Mouse (Mus musculus) layer of hippocampus, postnatal 10 days (tissue): Measurements from ENCODE around the gene Slc43a1. TPM values are rescaled to one million over a fixed set of nuclear protein-coding genes. Genes with fewer than 3 reads are reported as not detected.
A peak's percentile ranks its signal among the peaks of the same experiment; 100 is the strongest.
"Not testable (repeated sequence)": the region's sequence is repeated elsewhere in the genome, so short reads cannot be mapped to it uniquely, and the experiment has no call there.

Experiments used
- DNase-seq, 2 experiments: peaks; one replicate each; pipeline ENCODE4 v3.0.0; 2021; ENCODE audit warnings: low spot score in 2 of 2
- long read RNA-seq: library from polyadenylated mRNA; stranded (forward); transcript quantifications from one replicate; pipeline ENCODE4 v2.0.0, GENCODE M21; 2023
- total RNA-seq, 2 experiments: library from RNA; stranded (reverse); gene quantifications; 2 replicates each; pipeline ENCODE4 v1.2.3; 2021

Slc43a1 gene
- total RNA-seq, result under 1 TPM; 0.27 to 0.75 TPM
- long read RNA-seq, result 0 reads

DNA sequence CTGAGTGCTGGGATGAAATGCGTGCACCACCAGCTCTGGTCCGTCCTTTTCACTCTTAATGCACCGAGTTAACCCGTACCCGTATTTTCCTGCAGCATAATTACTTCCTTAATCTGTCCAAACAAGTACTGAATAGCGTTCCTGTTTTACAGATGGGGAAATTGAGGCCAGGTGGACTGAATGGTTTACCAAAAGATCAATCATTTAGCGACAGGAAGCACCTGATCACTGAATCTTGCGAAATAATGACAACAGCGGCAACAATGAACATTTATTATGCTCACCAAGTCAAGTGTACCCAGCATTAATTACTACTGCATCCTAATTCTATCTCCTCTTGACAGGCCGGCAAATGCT, at the start of gene Slc43a1:
Gene Slc43a1 (plus strand): TSS at position 258 of the 357 bp plus-strand sequence.
- DNase-seq, result no peak

DNA sequence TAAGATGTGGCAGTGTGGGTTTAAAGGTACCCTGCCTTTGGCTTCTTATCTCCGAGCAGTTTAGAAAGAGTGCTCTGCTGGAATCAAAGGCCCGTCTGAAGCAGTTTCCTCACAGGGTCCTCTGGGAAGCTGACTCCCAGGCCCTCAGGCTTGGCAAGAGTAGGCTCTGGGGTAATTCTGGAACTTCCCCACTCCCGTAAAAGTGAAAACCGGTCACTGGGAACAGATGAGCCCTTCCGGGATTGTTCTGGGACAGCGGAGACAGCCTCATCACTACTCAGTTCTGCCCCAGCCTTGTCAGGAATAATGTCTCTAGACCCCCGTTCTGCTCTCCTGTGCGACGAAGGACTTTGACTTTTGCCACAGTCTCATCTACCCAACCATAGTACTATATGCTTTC, 48.2 kb upstream of the Slc43a1 start:
- no peak for DNase-seq

DNA sequence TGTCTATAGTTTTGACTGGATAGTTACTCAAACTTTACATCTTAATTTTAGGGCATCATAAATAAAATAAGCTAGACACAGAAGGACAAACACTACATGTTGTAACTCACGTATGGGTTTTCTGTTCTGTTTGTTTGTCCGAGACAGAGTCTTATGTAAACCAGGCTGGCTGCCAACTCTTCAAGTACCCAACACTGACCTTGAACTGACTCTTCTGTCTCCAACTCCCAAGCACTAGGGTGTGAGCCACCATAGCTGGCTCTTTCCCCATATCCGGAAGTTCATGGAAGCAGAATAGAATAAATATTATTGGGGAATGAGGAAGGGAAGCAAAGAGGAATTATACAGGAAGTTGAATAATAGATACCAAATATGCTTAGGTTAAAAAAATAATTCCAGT, 46.1 kb upstream of the Slc43a1 start:
- DNase-seq, result no peak

DNA sequence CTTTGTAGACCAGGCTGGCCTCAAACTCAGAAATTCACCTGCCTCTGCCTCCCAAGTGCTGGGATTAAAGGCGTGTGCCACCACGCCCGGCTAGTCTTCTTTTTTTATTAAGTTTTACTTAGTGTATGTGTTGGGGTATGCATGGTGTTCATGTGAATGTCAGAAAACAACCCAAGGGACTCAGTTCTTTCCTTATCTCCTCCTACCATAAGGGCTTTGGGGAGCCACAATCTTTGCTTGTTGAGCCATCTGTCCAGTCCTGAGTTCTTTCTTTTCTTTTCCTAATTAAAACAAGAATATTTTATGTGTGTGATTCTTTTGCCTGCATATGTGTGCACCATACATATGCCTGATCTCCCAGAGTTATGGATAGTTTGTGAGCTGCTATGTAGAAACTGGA, 45.5 kb upstream of the Slc43a1 start:
- no peak for DNase-seq

DNA sequence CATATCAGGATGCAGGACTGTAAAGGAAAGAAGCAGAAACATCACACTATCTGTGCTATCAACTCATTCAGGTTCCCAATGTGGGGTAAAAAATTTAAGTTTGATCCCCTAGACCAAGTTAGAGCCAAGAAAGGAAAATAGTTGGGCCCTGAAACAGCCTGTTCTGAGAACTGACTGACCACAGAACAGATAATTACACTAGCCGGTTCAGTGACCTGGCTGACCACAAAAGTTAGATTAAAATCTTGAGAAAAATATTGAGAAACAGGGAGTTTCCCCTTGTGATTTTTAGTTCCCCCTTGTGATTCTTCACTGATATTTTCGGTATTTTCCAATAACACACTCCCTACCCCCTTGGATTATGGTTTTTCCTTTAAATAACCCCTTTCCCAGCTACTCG, 44.8 kb upstream of the Slc43a1 start:
- no peak for DNase-seq

DNA sequence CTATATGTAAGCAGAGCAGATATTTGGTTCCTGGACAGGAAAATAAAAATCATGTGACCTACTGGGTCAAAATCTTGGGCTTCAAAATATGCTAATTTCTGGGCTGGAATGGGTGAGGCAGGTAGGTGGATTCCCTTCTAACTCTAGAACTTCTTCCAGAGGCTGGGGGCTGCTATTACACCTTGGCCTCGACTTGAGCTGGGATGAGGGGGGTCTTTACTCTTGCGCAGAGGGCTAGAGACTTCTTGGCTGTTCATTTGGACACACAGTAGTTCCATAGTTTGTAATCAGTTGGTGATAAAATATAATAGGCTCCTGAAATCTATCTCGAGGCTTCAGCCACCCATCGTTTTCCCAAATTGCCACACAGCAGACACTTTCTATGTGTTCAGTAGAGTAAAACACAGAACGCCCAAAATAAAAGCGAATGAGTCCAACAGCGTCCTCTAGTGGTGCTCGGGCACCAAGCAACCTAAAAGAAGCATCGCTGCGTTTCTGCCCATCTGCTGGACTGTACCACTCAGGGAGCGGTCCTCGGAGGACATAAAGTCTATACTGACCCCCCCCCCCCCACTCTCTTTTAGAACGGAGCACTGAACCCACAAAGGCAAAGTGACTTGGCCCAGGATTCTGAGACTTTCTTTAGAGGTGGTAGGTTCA, 40.7 kb upstream of the Slc43a1 start:
- peak; percentile 88 to 89 for DNase-seq

DNA sequence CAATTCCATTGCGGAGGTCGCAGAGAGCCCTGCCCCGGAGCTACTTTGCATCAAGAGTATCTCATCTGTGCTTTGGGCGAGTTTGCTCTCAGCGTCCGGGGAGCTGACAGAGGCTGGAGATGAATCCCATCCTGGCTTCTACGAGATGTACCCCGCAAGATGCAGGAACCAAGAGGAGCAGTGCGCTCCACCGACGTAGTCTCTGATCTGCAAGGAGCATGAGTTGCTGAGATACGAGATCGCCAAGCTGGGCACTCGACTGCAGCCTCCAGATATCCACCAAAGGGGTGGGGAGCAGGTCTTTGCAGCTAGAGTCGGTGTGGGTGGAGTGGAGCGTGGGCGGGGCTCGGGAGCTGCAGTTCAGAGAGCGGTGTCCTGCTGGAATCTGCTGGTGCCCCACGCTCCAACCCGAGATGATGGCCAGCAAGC, 40.1 kb upstream of the Slc43a1 start, which contains the start of gene Ube2l6:
Gene Ube2l6 (plus strand): TSS at position 336 of the 429 bp plus-strand sequence.
- peak; percentile 51 to 66 for DNase-seq

DNA sequence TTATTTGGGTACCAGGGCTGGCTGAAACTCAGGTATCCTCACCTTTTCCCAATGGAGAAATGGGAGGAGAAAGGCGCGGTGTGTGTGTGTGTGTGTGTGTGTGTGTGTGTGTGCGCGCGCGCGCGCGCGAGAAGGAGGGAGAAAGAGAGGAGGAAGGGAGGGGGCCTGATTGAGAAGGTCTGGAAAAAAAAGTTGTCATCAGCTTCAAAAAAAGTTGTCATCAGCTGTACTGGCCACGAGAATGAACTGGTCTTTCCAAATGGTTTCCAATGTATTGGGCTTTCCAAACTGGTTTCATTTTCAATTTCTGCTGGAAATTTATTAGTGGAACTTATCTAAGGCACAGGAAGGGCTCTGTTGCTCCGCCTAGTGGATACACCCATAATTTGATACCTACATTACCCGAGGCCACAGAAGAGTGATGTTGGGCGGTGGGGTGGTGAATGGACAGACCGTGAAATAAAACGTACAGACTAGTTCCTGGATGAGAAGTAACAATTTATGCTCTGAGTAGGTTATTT, 39.5 kb upstream of the Slc43a1 start:
- peak; percentile 64 to 73 for DNase-seq

DNA sequence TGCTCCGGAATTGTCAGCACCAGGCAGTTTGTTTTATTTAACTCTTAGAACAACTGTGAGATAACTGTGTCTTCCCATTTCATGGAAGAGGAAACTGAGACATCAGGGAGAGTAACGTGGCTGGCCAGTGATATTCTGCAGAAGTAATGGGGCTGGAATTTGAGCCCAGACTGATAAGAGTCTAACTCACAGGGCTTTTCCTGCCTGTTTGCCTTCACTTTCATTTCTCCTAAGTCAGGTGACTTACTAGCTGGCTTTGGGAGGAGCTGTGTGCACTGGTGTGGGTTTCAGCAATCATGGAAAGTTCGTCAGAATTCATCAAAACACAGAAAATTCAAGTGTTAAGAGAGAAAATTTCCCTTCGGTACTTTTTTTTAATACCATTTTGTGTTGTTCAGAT, 38.3 kb upstream of the Slc43a1 start:
- DNase-seq, result no peak

DNA sequence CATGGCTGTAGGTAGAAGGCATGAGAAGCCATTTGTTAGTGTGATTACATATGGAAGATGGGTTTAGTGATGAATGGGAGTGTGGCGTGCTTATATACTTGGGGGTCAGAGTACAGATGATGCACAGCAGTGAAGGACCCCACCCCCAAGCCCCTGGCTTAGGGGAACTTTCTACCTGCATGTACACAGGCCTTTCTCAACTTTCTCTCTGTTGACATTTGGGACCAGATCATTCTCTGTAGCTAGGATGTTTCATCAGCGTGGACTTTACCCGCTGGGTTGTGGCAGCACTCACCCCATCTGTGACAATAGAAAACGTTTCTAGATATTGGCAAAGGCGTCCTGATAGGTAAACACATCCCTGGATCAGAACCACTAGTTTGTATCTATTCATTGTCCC, 37.4 kb upstream of the Slc43a1 start:
- DNase-seq, result not testable (repeated sequence)

DNA sequence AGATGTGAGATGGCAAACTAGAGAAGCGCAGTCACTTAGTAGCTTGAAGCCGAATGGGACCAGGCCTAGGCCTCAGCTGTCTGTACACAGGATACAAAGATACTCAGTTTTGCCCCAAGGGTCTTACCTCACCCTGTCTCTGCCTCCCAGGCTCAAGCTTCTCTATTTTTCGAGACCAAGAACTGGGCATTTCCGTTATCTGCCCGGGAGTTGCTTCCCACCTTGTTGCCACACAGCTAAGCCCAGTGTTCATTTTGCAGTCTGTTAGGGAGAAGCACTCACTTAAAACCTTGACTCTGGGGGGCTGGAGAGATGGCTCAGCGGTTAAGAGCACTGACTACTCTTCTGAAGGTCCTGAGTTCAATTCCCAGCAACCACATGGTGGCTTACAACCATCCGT, 34.7 kb upstream of the Slc43a1 start:
- no peak for DNase-seq

DNA sequence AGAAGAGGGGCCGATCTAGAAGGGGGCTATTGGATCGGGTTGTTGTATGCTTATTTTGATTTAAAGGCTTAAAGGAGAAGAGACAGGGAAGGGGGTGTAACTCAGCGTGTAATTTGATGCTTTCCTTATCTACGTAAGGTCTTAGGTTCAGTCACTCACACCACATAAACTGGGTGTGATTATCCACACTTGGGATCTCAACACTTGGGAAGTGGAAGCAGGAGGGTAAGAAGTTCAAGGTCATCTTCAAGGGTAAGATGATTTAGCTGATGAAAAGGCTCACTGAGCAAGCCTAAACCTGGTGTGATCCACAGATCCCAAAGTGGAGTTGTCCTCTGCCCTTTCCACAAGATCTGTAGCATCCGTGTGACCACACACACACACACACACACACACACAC, 32.1 kb upstream of the Slc43a1 start:
- DNase-seq, result no peak

DNA sequence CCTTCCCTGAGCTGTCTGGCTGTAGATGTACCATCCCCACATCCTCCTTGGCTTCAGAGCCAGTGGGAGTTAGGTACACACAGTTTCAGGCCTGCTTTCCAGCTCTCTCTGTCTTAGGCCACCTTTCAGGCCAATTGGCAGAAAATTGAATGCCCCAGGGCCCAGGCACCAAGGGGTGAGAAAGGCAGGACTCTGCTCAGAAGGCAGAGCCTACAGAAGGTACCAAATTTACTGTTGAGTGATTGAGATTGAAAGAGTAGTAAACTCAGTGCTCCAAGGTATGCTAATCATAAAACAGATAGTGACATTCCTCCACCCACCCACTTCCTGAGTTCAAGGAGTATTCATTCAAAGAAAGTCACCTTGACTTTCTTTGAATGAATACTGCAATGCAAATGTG, 29.3 kb upstream of the Slc43a1 start:
- DNase-seq, result no peak

DNA sequence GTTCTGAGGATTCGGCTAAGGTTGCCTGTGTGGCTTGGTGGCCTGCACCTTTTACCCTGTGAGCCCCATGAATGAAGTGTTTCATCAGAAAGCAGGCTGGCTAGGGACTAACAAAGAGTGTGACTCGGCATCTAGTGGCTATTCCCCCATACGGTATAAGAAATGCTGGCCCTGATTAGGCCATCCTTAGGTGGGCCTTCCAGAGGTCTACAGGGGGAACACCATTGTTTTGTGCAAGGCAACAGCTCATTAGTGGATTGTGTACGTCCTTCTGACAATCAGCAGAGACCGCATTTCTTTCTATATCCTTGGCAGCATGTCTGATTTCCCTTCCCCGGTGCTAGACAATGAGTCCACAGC, 28.1 kb upstream of the Slc43a1 start:
- no peak for DNase-seq

DNA sequence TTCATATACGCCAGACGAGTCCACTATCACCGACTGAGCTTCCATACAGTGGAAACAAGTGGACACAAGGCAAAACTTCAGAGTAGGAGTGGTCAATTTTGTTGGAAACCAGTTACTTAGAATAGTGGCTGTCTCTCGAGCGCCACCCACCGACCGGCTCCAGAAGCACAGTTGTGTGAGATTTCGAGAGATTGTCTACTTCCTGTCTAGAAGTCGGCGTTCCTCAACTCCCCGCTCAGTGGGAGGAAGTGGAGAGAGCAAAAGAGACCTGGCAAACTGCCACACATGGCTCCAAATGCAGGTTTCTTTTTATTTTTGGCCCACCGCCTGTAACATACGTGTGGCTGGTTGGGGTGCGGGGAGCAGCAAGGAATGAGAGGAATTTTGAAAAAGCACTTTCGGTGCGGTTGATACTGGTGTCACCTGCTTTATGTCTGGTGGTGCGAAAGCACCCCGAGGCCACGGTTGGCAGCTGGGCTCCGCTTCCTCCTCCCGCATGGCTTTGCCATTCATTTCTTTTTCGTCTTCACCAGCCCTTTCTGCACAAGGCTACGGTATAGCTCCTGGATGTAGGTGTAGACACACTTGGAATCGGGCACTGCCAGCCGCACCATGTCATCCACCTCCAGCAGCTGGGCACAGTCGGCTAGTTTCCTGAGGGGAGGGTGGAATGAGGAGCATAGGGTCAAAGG, 27.6 kb upstream of the Slc43a1 start:
- DNase-seq, result peak; percentile 88

DNA sequence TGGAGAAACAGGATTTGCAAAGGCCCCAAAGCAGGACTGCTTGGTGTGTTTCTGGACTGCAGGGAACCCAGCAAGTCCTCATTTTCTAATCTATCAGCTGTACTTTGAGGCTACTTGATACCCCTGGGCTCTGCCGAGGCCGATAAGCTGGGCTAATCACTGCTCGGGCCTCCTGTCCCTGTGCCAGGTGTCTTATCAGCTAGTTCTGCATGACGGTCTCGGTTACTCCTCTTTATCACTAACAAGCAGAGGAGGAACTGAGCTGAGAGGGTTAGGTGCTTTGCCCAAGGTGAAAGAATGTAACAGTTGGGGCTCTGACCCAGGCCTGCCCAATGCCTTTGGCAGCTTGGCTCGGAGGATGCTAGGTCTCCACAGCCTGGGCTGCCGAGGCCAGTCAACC, 26.8 kb upstream of the Slc43a1 start:
- no peak for DNase-seq

DNA sequence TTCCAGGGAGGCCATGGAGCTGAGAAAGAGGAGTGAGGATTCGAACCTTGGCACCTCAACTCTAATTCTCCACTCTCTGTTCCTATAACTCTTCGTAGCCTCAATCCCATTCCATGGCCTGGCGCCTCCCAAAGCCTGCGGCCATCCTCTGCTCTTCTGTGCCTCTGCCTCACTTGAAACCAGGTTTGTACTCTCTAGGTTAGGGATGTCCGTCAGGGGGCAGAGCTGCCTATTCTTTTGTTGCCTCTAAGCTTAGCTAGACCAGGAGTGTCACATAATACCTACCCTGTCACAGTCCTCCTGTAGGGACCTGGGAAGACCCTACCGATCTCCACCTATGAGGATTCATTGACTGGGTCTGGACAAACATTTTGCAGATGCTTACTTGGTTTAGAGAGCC, 26.0 kb upstream of the Slc43a1 start:
- DNase-seq, result no peak

DNA sequence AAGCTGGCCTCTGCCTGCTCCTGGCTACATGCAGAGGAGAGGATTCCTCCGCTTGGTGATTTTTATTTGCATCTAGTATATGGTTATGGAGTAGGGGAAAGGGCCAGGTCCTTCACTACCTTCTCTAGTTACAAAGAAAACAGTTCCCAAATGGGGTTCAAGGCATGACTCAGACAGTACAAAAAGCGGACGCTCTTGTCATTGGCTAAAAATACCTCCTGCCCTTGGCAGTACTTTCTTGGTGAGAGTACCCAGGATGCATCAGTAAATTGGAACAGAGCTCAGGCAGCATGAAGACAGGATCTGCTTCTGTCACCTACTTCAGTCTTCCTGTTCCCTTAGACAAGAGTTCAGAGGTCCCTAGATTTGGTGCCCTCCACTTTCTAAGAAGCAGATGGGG, 18.8 kb upstream of the Slc43a1 start:
- DNase-seq, result no peak

DNA sequence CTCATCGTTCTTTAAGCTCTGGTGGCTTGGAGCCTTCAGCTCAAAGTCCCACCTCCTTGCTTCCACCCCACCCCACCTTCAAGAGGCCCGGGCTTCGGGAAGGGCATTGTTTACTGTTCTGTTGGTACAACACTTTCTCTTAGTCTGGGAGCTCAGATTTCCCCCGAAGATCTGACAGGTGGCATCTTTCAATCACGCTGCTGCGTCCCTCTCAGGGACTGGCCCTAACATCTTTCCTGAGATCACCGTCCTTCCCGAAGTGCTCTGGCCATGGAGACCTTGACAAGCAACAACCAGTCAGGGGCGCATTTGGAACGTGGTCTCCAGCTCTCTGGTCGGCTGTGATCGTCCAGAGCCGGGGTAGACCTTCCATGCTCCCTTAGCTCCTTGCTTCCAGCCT, 16.1 kb upstream of the Slc43a1 start, which contains the start of gene Smtnl1:
Gene Smtnl1 (minus strand): TSS at position 101 of the 400 bp plus-strand sequence.
- DNase-seq, result no peak

DNA sequence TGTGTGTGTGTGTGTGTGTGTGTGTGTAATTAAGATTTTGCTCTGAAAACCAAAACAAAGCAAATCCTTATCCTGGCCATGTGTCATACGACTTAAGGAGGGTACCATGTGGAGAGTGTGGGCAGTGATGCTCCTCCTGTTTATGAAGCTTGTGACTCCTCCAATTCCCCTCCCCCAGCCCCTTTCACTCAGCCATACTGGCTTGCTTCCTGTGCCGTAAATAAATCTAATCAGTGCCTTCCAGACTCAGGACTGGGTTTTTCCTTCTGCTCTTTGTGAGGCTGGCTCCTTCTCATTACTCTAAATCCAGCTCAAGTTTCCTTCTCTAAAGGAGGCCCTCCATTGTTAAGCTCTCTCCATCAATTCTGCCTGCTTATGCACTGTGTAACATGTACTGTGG, 15.4 kb upstream of the Slc43a1 start:
- no peak for DNase-seq

DNA sequence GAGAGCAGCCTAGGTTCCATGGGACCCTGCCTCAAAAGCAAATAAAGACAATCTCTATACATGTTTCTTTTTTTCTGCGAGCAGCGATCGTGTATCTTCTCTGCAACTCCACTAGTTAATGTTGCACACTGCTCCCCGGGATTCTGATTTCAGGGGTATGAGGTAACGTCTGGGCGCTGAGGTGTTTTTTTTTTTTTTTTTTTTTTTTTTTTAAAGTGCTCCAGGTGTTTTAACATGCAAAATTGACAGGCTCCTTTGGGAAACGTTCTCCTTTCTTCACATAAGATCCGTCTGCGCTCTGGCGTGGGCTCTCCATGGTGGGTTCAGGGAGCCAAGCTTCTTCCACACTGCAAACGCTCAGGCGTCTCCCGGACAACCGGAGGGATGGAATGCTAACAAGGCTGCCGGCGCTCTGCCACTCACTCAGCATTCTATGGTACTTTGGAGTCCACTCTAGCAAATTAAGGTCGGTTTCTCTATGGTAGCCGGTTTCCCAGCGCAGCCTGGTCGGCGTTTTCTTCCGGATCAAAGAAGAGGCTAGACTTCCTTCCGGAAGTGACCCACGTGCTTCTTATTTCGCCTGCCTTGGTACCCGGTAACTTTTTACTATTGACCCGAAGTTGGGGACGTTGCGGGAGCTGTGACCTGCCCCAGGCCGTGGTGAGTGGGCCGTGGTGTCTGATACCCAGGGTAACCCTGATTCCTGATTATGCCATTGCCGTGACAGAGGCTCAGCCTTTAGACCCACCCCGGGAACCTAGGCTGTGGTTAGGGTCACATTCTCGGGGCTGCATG, 12.0 kb upstream of the Slc43a1 start, which contains the start of gene Timm10:
Gene Timm10 (plus strand): TSS at position 510 of the 795 bp plus-strand sequence.
- peak; percentile 84 to 88 for DNase-seq
